Mouse (Mus musculus): Measurements from ENCODE around the gene Agrp.

Agrp gene

DNA sequence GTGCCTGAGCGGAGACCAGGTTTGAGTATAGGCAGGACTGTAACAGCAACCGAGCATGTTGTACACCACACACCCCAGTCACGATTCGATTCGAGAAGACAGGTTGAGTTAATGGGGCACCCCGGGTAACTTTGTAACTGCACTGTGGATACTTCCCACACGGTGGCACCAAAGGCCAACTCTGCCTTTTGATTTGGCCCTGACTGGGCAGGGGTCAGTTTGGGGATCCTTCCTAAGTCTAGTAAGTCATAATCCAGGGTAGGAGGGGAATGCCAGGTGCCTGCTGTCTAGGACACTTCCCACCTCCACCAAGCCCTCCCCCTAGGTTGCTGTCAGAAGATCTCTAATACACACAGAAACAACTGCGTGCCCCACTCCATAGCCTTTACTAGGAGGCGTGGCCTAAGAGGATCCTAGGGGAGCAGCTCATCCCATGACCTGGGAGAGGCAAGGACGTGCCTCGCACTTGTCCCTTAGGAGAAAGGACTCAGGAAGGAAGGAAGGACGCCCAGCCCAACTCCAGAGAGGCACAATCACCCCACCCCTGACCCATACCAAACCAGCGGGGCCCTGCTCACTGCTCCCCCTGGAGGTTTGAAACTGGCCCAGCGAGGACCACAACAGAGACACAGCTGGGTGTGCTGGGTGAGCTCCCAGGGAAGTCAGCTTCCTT is 40.7 kb downstream of the Agrp start:
- ChIA-PET POLR2A (interaction anchor here (0.6 to 4.4 kb wide), 37 partner anchors 8 to 1011 kb away, joined by 3 to 47 read pairs (median 4); partner anchors contain the start of genes Ripor1 (in 4 of the 4), Agrp (in 2 of the 4), Atp6v0d1 (in 1 of the 4) and Nutf2 (in 1 of the 4)), CTCF (interaction anchor here (0.5 to 2.8 kb wide), 78 partner anchors 9 to 648 kb away, joined by 3 to 69 read pairs (median 4); partner anchors contain the start of genes Ripor1 (in 4 of the 4), Acd (in 2 of the 4), Carmil2 (in 2 of the 4) and Hsd11b2 (in 2 of the 4))

DNA sequence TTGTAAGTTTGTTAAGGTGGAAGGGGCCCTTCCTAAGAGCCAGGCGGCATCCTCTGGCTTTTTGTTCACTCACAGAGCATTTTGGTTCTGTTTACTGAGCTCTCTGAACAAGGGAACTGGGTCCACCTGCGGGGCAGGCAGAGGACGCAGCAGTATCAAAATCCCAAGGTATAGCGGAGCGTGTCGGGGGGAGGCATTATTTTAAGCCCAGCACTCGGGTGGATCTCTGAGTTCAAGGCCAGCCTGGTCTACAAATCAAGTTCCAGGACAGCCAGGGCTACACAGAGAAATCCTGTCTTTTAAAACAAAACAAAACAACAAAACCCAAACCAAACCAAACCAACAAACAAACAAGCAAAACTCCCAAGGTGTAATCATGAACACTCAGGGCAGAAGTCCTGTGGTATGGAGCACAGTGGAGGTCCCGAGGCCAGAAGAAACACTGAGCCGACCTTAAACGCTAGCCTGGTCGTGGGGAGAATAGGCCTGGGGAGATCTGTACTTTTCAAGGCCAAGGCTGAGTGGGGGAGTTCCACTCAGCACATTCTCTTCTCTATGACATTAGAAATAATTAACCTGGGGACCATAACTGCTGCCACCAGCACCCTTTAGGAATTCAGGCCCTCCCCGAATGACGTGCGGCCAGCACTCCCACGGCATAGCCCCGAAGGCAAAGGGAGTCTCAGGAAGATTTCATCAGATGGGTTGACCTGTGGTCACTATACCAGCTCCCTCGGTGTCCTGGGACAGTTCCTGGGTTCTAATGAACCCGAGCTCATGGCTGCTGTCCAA is 42.5 kb downstream of the Agrp start:
- POLR2A ChIA-PET = interaction anchor here in 3 of 4 experiments (0.5 to 4.4 kb wide), 10 partner anchors 10 to 341 kb away, joined by 3 to 40 read pairs (median 3); partner anchors contain the start of genes Ripor1 (in 3 of the 3) and Edc4 (in 1 of the 3)
- CTCF ChIA-PET = interaction anchor here in 3 of 4 experiments (0.6 to 1.8 kb wide), 7 partner anchors 9 to 79 kb away, joined by 3 to 9 read pairs (median 3); partner anchors contain the start of gene Ripor1 (in 2 of the 3)

- ChIA-PET POLR2A (interaction anchor here in 3 of 4 experiments (0.6 to 4.4 kb wide), 10 partner anchors 11 to 750 kb away, joined by 3 to 40 read pairs (median 4); partner anchors contain the start of genes Ripor1 (in 2 of the 3) and Edc4 (in 1 of the 3)), CTCF (interaction anchor here in 2 of 4 experiments (1.0 to 1.8 kb wide), 3 partner anchors 11 to 29 kb away, joined by 3 to 9 read pairs (median 3); partner anchors contain the start of gene Ripor1 (in 2 of the 2))
Observed at GRCm38 (mm10) chr8:105593859-105594258, 43.3 kb downstream of the Agrp start.

GRCm38 (mm10) chr8:105592431-105592830 is 44.8 kb downstream of the Agrp start:
- POLR2A ChIA-PET = interaction anchor here in 2 of 4 experiments (0.7 to 1.1 kb wide), 2 partner anchors 23 to 256 kb away, joined by 3 to 4 read pairs; no protein-coding TSS in a partner anchor
- CTCF ChIA-PET = no interaction called here

DNA sequence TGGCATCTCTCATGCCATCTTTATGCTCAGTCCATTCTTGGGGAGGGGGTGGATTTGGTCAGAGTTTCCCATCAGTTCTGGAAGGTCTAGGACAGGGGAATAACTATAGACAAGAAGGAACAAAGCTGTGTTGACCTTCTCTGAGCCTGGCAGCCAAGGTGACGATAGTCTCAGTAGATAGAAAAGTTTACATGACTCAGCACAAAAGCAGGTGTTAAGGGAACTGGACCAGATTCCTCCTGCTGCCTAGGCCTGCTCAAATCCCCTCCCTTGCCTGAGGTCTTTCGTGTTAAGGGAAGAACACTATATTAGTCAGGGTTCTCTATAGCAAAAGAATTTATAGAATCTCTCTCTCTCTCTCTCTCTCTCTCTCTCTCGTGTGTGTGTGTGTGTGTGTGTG is 57.5 kb downstream of the Agrp start:
- CTCF ChIA-PET = interaction anchor here in 2 of 4 experiments (0.6 kb wide), 2 partner anchors 170 to 399 kb away, joined by 4 to 5 read pairs; no protein-coding TSS in a partner anchor
- POLR2A ChIA-PET = interaction anchor here in 2 of 4 experiments (0.6 to 5.9 kb wide), 4 partner anchors 11 to 1056 kb away, joined by 3 to 24 read pairs (median 5); partner anchors contain the start of gene Atp6v0d1 (in 1 of the 2)

DNA sequence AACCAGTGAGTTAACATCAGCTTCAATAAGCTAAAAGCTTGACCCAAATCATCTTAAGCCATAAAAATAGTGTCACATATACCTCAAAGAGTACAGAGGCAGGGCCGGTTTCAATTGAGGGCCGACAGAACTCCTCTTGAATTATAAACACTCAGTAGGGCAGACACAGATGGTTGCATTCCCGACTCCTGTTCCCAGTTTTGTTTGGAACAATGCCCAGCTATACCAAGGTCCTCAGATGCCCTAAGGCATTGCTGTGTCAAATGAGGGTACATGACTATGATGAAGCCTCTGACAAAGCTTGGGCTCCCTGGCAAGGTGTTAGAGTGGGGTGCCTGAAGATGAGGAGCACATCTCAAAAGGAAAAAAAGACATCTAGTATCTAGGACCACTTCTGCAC is 61.7 kb downstream of the Agrp start:
- POLR2A ChIA-PET = interaction anchor here in 2 of 4 experiments (0.5 to 5.9 kb wide), 16 partner anchors 10 to 1176 kb away, joined by 3 to 24 read pairs (median 3); partner anchors contain the start of genes Atp6v0d1 (in 2 of the 2) and Ripor1 (in 1 of the 2)

DNA sequence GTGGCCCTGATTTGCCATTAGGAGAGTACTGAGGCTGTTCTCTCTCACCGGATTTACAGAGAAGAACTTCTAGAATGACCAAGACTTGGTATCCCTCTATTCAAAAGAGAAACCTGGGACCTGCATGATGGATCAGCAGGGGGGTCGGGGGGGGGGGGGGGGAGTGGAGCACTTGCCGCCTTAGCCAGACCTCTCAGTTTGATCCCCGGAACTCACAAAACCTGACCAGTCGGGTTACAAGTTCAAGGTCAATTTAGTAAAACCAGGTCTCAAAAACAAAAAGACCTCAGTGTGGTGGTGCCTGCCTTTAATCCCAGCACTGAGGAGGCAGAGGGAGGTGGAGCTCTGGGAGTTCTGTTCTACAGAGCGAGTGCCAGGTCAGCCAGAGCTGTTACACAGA is 62.5 kb downstream of the Agrp start:
- CTCF ChIA-PET = interaction anchor here (0.6 to 2.7 kb wide), 8 partner anchors 9 to 488 kb away, joined by 3 to 9 read pairs (median 4); partner anchors contain the start of genes Atp6v0d1 (in 1 of the 4) and Ripor1 (in 1 of the 4)
- POLR2A ChIA-PET = interaction anchor here (0.5 to 5.9 kb wide), 20 partner anchors 9 to 498 kb away, joined by 3 to 24 read pairs (median 4); partner anchors contain the start of genes Atp6v0d1 (in 2 of the 4) and Ripor1 (in 1 of the 4)

More for the DNA sequence above, 61.7 kb downstream of the Agrp start:
- CTCF ChIA-PET = interaction anchor here (0.6 to 4.1 kb wide), 22 partner anchors 9 to 1388 kb away, joined by 3 to 19 read pairs (median 4); partner anchors contain the start of genes Atp6v0d1 (in 2 of the 4) and Ripor1 (in 1 of the 4)

GRCm38 (mm10) chr8:105573427-105573826 is 63.8 kb downstream of the Agrp start:
- ChIA-PET POLR2A (interaction anchor here in 2 of 4 experiments (0.6 to 1.0 kb wide), 3 partner anchors 23 to 1130 kb away, joined by 3 to 7 read pairs (median 5); no protein-coding TSS in a partner anchor), CTCF (no interaction called here)

DNA sequence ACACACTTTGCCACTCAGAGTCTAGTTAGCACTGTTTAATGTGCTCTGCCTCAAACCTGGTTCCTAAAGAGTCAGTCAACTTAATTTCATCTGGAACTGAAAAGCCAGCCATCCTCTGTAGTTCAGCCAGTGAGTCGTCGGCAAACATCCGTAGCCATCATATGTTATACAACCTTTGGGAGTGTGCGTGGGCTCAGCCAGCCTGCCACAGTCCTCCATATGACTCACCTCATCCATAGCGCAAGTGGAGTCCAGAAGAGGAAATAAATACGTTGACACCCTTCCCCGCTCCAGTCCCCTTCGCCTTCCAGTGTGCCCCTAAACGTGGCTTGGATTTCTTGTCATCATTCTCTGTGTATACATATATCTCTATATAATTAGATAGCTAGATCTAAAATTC is 65.4 kb downstream of the Agrp start:
- ChIA-PET POLR2A (interaction anchor here in 1 of 4 experiments (0.7 kb wide), 1 partner anchor 7 kb away, joined by 3 read pairs; no protein-coding TSS in a partner anchor), CTCF (interaction anchor here in 1 of 4 experiments (0.6 kb wide), 1 partner anchor 94 kb away, joined by 3 read pairs; no protein-coding TSS in a partner anchor)

- ChIA-PET CTCF (interaction anchor here (0.6 to 2.8 kb wide), 14 partner anchors 9 to 758 kb away, joined by 3 to 14 read pairs (median 5); partner anchors contain the start of genes Ripor1 (in 3 of the 4) and Fhod1 (in 1 of the 4)), POLR2A (interaction anchor here in 3 of 4 experiments (0.6 to 3.3 kb wide), 25 partner anchors 9 to 260 kb away, joined by 3 to 24 read pairs (median 5); partner anchors contain the start of genes Ctcf (in 2 of the 3), Hsd11b2 (in 2 of the 3), Ripor1 (in 2 of the 3) and Acd (in 1 of the 3))
Observed at GRCm38 (mm10) chr8:105566703-105567595, 70.2 kb downstream of the Agrp start.

- CTCF ChIA-PET = interaction anchor here (0.6 to 2.8 kb wide), 17 partner anchors 10 to 758 kb away, joined by 3 to 14 read pairs (median 4); partner anchors contain the start of genes Ripor1 (in 3 of the 4) and Tppp3 (in 1 of the 4)
- POLR2A ChIA-PET = interaction anchor here in 3 of 4 experiments (0.6 to 3.3 kb wide), 40 partner anchors 10 to 1367 kb away, joined by 3 to 24 read pairs (median 4); partner anchors contain the start of genes Ctcf (in 2 of the 3), Hsd11b2 (in 2 of the 3), Ripor1 (in 2 of the 3) and Tppp3 (in 2 of the 3)
Observed at GRCm38 (mm10) chr8:105565952-105566702, 71.1 kb downstream of the Agrp start, which contains the start of gene Atp6v0d1. Atp6v0d1 (minus strand) TSS chr8:105566047.

GRCm38 (mm10) chr8:105565401-105565881 is 71.8 kb downstream of the Agrp start:
- CTCF ChIA-PET = interaction anchor here (0.6 to 2.8 kb wide), 14 partner anchors 11 to 724 kb away, joined by 3 to 14 read pairs (median 4); partner anchors contain the start of genes Ripor1 (in 3 of the 4) and Tppp3 (in 1 of the 4)

DNA sequence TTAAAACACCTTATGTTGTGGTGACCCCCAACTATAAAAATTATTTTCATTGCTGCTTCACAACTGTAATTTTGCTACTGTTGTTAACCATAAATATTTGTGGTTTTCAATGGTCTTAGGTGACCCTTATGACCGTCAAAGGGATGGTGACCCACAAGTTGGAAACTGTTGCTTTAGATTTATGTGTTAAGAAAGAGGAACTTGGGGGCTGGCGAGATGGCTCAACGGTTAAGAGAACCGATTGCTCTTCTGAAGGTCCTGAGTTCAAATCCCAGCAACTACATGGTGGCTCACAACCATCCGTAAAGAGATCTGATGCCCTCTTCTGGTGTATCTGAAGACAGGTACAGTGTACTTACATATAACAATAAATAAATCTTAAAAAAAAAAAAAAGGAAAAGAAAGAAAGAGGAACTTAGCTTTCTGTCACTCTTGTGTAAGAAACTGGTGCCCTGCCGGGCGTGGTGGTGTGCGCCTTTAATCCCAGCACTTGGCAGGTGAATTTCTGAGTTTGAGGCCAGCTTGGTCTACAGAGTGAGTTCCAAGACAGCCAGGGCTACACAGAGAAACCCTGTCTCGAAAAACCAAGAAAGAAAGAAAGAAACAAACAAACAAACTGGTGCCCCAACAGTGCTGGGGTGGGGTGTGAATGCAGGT is 72.5 kb downstream of the Agrp start:
- ChIA-PET POLR2A (interaction anchor here (0.5 to 3.3 kb wide), 31 partner anchors 9 to 1087 kb away, joined by 3 to 24 read pairs (median 4); partner anchors contain the start of genes Hsd11b2 (in 2 of the 4), Tppp3 (in 2 of the 4), 4931428F04Rik (in 1 of the 4) and Ctcf (in 1 of the 4)), CTCF (interaction anchor here in 3 of 4 experiments (0.6 to 2.8 kb wide), 7 partner anchors 11 to 82 kb away, joined by 3 to 14 read pairs (median 4); partner anchors contain the start of gene Ripor1 (in 1 of the 3))

More at GRCm38 (mm10) chr8:105565401-105565881, 71.8 kb downstream of the Agrp start:
- POLR2A ChIA-PET = interaction anchor here (0.5 to 3.3 kb wide), 41 partner anchors 10 to 1368 kb away, joined by 3 to 24 read pairs (median 3); partner anchors contain the start of genes Ctcf (in 2 of the 4), Hsd11b2 (in 2 of the 4), Ripor1 (in 2 of the 4) and Tppp3 (in 2 of the 4)

- CTCF ChIA-PET = interaction anchor here in 3 of 4 experiments (1.1 to 1.2 kb wide), 3 partner anchors 12 to 33 kb away, joined by 3 read pairs; no protein-coding TSS in a partner anchor
Observed at GRCm38 (mm10) chr8:105563871-105564270, 73.3 kb downstream of the Agrp start.

More at GRCm38 (mm10) chr8:105563871-105564270, 73.3 kb downstream of the Agrp start:
- POLR2A ChIA-PET = interaction anchor here in 1 of 4 experiments (0.6 to 2.6 kb wide), 4 partner anchors 45 to 93 kb away, joined by 3 to 7 read pairs (median 4); partner anchors contain the start of genes Hsd11b2 and Tppp3

All from embryonic stem cell, embryonic (primary cell).